Mouse (Mus musculus) bone marrow, adult 2 months (tissue): ENCODE measurements around the gene Acvr2b. TPM values are rescaled to one million over a fixed set of nuclear protein-coding genes. Genes with fewer than 3 reads are reported as not detected.

Source experiments
- H3K27ac ChIP-seq: fragments of 200-500 bp; 2 replicates; pipeline ENCODE4 v1.5.1; 2012; ENCODE audit warnings: low read depth, mild to moderate bottlenecking, control low read depth, inconsistent platforms, low read length; ENCODE audit not compliant: control insufficient read depth, poor library complexity, insufficient read depth
- H3K4me1 ChIP-seq: fragments of 200-500 bp; 2 replicates; pipeline ENCODE4 v1.6.1; 2011; ENCODE audit warnings: low read length; ENCODE audit not compliant: control insufficient read depth, insufficient read depth
- H3K4me3 ChIP-seq: fragments of 200-500 bp; replicated peaks from 2 replicates; pipeline ENCODE3; 2011; ENCODE audit warnings: mild to moderate bottlenecking, low read depth, low read length, control low read depth; ENCODE audit not compliant: control insufficient read depth
- CTCF ChIP-seq: fragments of 200-500 bp; IDR thresholded peaks from 2 replicates; pipeline ENCODE4 v1.5.1; 2011; ENCODE audit warnings: low read length, control low read depth; ENCODE audit not compliant: control insufficient read depth, insufficient read depth
- POLR2A ChIP-seq: fragments of 200-500 bp; IDR thresholded peaks from 2 replicates; pipeline ENCODE4 v1.6.1; 2011; ENCODE audit warnings: low read depth, mild to moderate bottlenecking, control low read depth, low read length, borderline replicate concordance; ENCODE audit not compliant: control insufficient read depth
- WGBS: fragments of 180-500 bp; shearing (Covaris S2); methylation state at CpG from one replicate; pipeline ENCODE4 v1.1.7; 2018; 5-methylcytosine and 5-hydroxymethylcytosine counted together
- polyA plus RNA-seq: library from polyadenylated mRNA; stranded (reverse); fragments of >200 nt; gene quantifications from 2 replicates; pipeline ENCODE4 v1.2.4, GENCODE M21; 2011; ENCODE audit warnings: low replicate concordance; ENCODE audit not compliant: missing spikeins, insufficient read depth, insufficient read length

Gene Acvr2b
- polyA plus RNA-seq, 1 experiment = 2.8 TPM

GRCm38 (mm10) chr9:119444738-119445429 is 43.0 kb downstream of the Acvr2b start, which contains the start of gene Exog:
Gene Exog, plus strand, starts transcription at chr9:119444943.
- TF ChIP-seq CTCF (peak; percentile 63), POLR2A (peak; percentile 33; the same call in 1 of the 2 replicates)
- Histone ChIP-seq H3K27ac (peak within 1 kb of the TSS; percentile 37; the same call in 1 of the 2 replicates), H3K4me3 (peak within 1 kb of the TSS; percentile 94), H3K4me1 (peaks cover 1% of the 10 kb centered on the region; the same call in 1 of the 2 replicates)
- WGBS = under 1% methylated on average over 52 of the region's 52 CpGs

GRCm38 (mm10) chr9:119445737-119446136 is 43.8 kb downstream of the Acvr2b start:
- 6% methylated on average over 6 of the region's 6 CpGs for WGBS
- H3K4me1 ChIP-seq = peaks cover 1% of the 10 kb centered on the region; the same call in 1 of the 2 replicates
- no peak for TF ChIP-seq POLR2A
- no peak for TF ChIP-seq CTCF
- peak overlapping the region; percentile 38 for H3K4me3 ChIP-seq
- no peak overlapping the region for H3K27ac ChIP-seq

GRCm38 (mm10) chr9:119455967-119456366 is 54.0 kb downstream of the Acvr2b start:
- no peak for TF ChIP-seq POLR2A
- Histone ChIP-seq H3K4me3 (no peak overlapping the region), H3K4me1 (peaks cover 1% of the 10 kb centered on the region; the same call in 1 of the 2 replicates), H3K27ac (no peak overlapping the region)
- WGBS = 83% methylated on average over 14 of the region's 14 CpGs

- no peak for TF ChIP-seq CTCF
- TF ChIP-seq POLR2A = no peak
- 90% methylated on average over 14 of the region's 14 CpGs for WGBS
- no peak overlapping the region for H3K27ac ChIP-seq
- H3K4me1 ChIP-seq = peaks cover 1% of the 10 kb centered on the region; the same call in 1 of the 2 replicates
- no peak overlapping the region for H3K4me3 ChIP-seq
Measured at GRCm38 (mm10) chr9:119457122-119457521, 55.2 kb downstream of the Acvr2b start.

GRCm38 (mm10) chr9:119460410-119460809 is 58.5 kb downstream of the Acvr2b start:
- no peak overlapping the region for H3K27ac ChIP-seq
- TF ChIP-seq CTCF (peak; percentile 84), POLR2A (no peak)
- H3K4me1 ChIP-seq = peaks cover 1% of the 10 kb centered on the region; the same call in 1 of the 2 replicates
- WGBS = 51% methylated on average over 8 of the region's 8 CpGs
- no peak overlapping the region for H3K4me3 ChIP-seq

GRCm38 (mm10) chr9:119465056-119465455 is 63.1 kb downstream of the Acvr2b start:
- TF ChIP-seq POLR2A (no peak), CTCF (no peak)
- whole genome bisulfite sequencing = 85% methylated on average over 6 of the region's 6 CpGs
- Histone ChIP-seq H3K27ac (no peak overlapping the region), H3K4me3 (no peak overlapping the region), H3K4me1 (no peaks in the 10 kb centered on the region; the same call in 1 of the 2 replicates)

- TF ChIP-seq POLR2A (no peak), CTCF (peak; percentile 39; the same call in 1 of the 2 replicates)
- WGBS = 59% methylated on average over 7 of the region's 7 CpGs
- H3K4me1 ChIP-seq = no peaks in the 10 kb centered on the region; the same call in 1 of the 2 replicates
- H3K4me3 ChIP-seq = no peak overlapping the region
- H3K27ac ChIP-seq = no peak overlapping the region
Measured at GRCm38 (mm10) chr9:119465595-119465994, 63.7 kb downstream of the Acvr2b start.

- peak overlapping the region; percentile 49 for H3K27ac ChIP-seq
- WGBS = 71% methylated on average over 8 of the region's 8 CpGs
- H3K4me3 ChIP-seq = no peak overlapping the region
- TF ChIP-seq CTCF = no peak
- peak; percentile 48; the same call in 1 of the 2 replicates for TF ChIP-seq POLR2A
- H3K4me1 ChIP-seq = peaks cover 1% of the 10 kb centered on the region; the same call in 1 of the 2 replicates
Measured at GRCm38 (mm10) chr9:119469691-119470353, 67.9 kb downstream of the Acvr2b start.
